13 mouse cellular contexts compared by ENCODE assay signal in the genomic region with DNA sequence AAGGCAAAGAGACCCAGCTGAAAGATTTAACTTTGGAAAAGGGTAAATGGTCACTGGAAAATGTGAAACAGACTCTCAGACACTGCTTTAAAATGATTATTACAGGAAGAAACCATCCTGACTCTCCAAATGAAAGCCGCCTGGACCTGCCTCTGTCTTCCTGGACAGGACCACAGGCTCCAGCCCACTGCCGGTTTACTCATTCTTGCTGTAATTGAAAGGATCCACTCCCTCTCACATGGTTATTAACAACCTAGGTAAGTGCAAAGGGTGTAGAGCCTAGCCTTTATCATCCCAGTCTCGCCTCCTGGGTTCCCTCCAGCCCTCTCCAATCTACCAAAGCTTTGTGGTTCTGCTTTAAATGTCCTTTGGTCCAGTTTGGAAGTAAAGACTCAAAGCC. TPM values are rescaled to one million over a fixed set of nuclear protein-coding genes. Genes with fewer than 3 reads are reported as not detected.
DNase-seq lines count a peak whose midpoint lies in the region; ATAC-seq lines count a peak whose summit lies in the region.
"Had no signal": no experiment of that assay in that cellular context is flagged by ENCODE, and none has a peak within 500 bp of the region (broad histone marks: within the 10 kb centered on the region; RNA-seq: fewer than 3 reads in every experiment).

No protein-coding gene starts in this region.

- H3K9me3 ChIP-seq in kidney, embryonic 15.5 days (replicated peaks): no peaks in the 10 kb centered on the region
- H3K9me3 ChIP-seq in embryonic facial prominence, embryonic 13.5 days: no peaks in the 10 kb centered on the region
- no peaks in the 10 kb centered on the region for H3K9me3 ChIP-seq in intestine, embryonic 15.5 days
- H3K9me3 ChIP-seq: midbrain, embryonic 15.5 days had no signal

- H3K4me3 ChIP-seq in kidney, embryonic 15.5 days (replicated peaks): peak overlapping the region; percentile 73
- H3K4me3 ChIP-seq in embryonic facial prominence, embryonic 13.5 days: no peak overlapping the region
- H3K4me3 ChIP-seq in intestine, embryonic 15.5 days (replicated peaks): peak overlapping the region; percentile 89
- H3K4me3 ChIP-seq in macrophage (ENCODE audit: inconsistent target): peak overlapping the region; percentile 59
- H3K4me3 ChIP-seq: midbrain, embryonic 15.5 days had no signal

- H3K27me3 ChIP-seq in kidney, embryonic 15.5 days: no peaks in the 10 kb centered on the region
- H3K27me3 ChIP-seq in embryonic facial prominence, embryonic 13.5 days: no peaks in the 10 kb centered on the region
- H3K27me3 ChIP-seq in intestine, embryonic 15.5 days (replicated peaks): no peaks in the 10 kb centered on the region

- WGBS in kidney, embryonic 15.5 days: 52% methylated on average over 3 of the region's 3 CpGs
- 47% methylated on average over 3 of the region's 3 CpGs for WGBS in embryonic facial prominence, embryonic 13.5 days
- WGBS in intestine, embryonic 15.5 days: 49% methylated on average over 3 of the region's 3 CpGs
- WGBS in macrophage (ENCODE audit: missing documents): 61% methylated on average over 3 of the region's 3 CpGs

- peak overlapping the region; percentile 84 for H3K4me2 ChIP-seq in kidney, embryonic 15.5 days
- H3K4me2 ChIP-seq in embryonic facial prominence, embryonic 13.5 days: peak overlapping the region; percentile 77
- H3K4me2 ChIP-seq in intestine, embryonic 15.5 days (replicated peaks): peak overlapping the region; percentile 86
- H3K4me2 ChIP-seq: midbrain, embryonic 15.5 days had no signal

- no peak for ATAC-seq in kidney, embryonic 15.5 days (replicated peaks; ENCODE audit: low FRiP score)
- no peak for ATAC-seq in embryonic facial prominence, embryonic 13.5 days (ENCODE audit: insufficient number of reproducible peaks, insufficient read depth, low FRiP score, low TSS enrichment, low read depth)
- ATAC-seq in intestine, embryonic 15.5 days: no peak
- ATAC-seq: midbrain, embryonic 15.5 days had no signal

- H3K9ac ChIP-seq in kidney, embryonic 15.5 days: no peak overlapping the region
- H3K9ac ChIP-seq in embryonic facial prominence, embryonic 13.5 days: no peak overlapping the region
- no peak overlapping the region for H3K9ac ChIP-seq in intestine, embryonic 15.5 days
- H3K9ac ChIP-seq: midbrain, embryonic 15.5 days had no signal

- peak overlapping the region; percentile 4; the same call in 1 of the 2 replicates for H3K27ac ChIP-seq in kidney, embryonic 15.5 days
- H3K27ac ChIP-seq in embryonic facial prominence, embryonic 13.5 days: no peak overlapping the region
- 0 out of 2 replicates have a peak overlapping the region, but pooled peaks have one; percentile 9 for H3K27ac ChIP-seq in intestine, embryonic 15.5 days
- H3K27ac ChIP-seq in macrophage: peak overlapping the region; percentile 88
- H3K27ac ChIP-seq: midbrain, embryonic 15.5 days had no signal

- H3K4me1 ChIP-seq in kidney, embryonic 15.5 days: peaks cover 75% of the 10 kb centered on the region
- peaks cover 59% of the 10 kb centered on the region for H3K4me1 ChIP-seq in embryonic facial prominence, embryonic 13.5 days
- H3K4me1 ChIP-seq in intestine, embryonic 15.5 days (replicated peaks): peaks cover 21% of the 10 kb centered on the region

- peaks cover 96% of the 10 kb centered on the region for H3K79me2 ChIP-seq in macrophage (ENCODE audit: inconsistent target)

- no peak for DNase-seq in kidney, postnatal 36 days
- no peak for DNase-seq in right cerebral cortex, postnatal 14 days
- no peak for DNase-seq in spleen, adult 12 weeks (ENCODE audit: low spot score)
- DNase-seq: adrenal gland, adult 2 months; cerebellum, adult 8-10 months; gastrocnemius, postnatal 25 days; kidney, postnatal 4 days; thymus, postnatal 36 days had no signal

- H3K36me3 ChIP-seq in kidney, embryonic 15.5 days: no peaks in the 10 kb centered on the region
- no peaks in the 10 kb centered on the region for H3K36me3 ChIP-seq in embryonic facial prominence, embryonic 13.5 days
- no peaks in the 10 kb centered on the region for H3K36me3 ChIP-seq in intestine, embryonic 15.5 days
- no peaks in the 10 kb centered on the region; the same call in 1 of the 2 replicates for H3K36me3 ChIP-seq in macrophage (ENCODE audit: inconsistent target)
- H3K36me3 ChIP-seq: midbrain, embryonic 15.5 days had no signal

RNA-seq across cellular contexts. Expression of gene Nfe2l2, which starts 3.2 kb away (rescaled TPM):
- 70.2 and 71.2 TPM in 2 replicates for polyA plus RNA-seq in kidney, embryonic 15.5 days (2015; fragmentation: Nextera tagmentation; extraction: Ambion mirVana)
- polyA plus RNA-seq in embryonic facial prominence, embryonic 13.5 days (2015; fragmentation: Nextera tagmentation; extraction: Ambion mirVana): 39.4 and 41.5 TPM in 2 replicates
- 89.3 and 93.6 TPM in 2 replicates for polyA plus RNA-seq in intestine, embryonic 15.5 days (2015; fragmentation: Nextera tagmentation; extraction: Ambion mirVana)
- 1,000 to 10,000 TPM in 4 of 26 experiments, 100 to 1,000 TPM in 21, 10 to 100 TPM in 1; 93.5 to 1,701 (median 398) TPM for total RNA-seq in macrophage (2018; cell fraction: chromatin; rRNA removed)
- total RNA-seq in macrophage (2018; cell fraction: cytosol; rRNA removed): 100 to 1,000 TPM; 118 to 679 (median 362) TPM
- total RNA-seq in macrophage (2018; cell fraction: nucleus; rRNA removed): 1,000 to 10,000 TPM in 5 of 26 experiments, 100 to 1,000 TPM in 21; 190 to 1,621 (median 565) TPM
- polyA plus RNA-seq in macrophage (2018): 189 to 430 TPM (median 388 TPM) in 3 replicates

RNA-seq across cellular contexts. Expression of gene Hnrnpa3, which starts 42.1 kb away (rescaled TPM):
- 381 and 397 TPM in 2 replicates for polyA plus RNA-seq in kidney, embryonic 15.5 days (2015; fragmentation: Nextera tagmentation; extraction: Ambion mirVana)
- 269 and 343 TPM in 2 replicates for polyA plus RNA-seq in embryonic facial prominence, embryonic 13.5 days (2015; fragmentation: Nextera tagmentation; extraction: Ambion mirVana)
- polyA plus RNA-seq in intestine, embryonic 15.5 days (2015; fragmentation: Nextera tagmentation; extraction: Ambion mirVana): 280 and 299 TPM in 2 replicates
- 100 to 1,000 TPM; 404 to 869 (median 663) TPM for total RNA-seq in macrophage (2018; cell fraction: chromatin; rRNA removed)
- total RNA-seq in macrophage (2018; cell fraction: cytosol; rRNA removed): 100 to 1,000 TPM; 291 to 595 (median 415) TPM
- 100 to 1,000 TPM; 332 to 659 (median 518) TPM for total RNA-seq in macrophage (2018; cell fraction: nucleus; rRNA removed)
- 346 to 1,286 TPM (median 601 TPM) in 3 replicates for polyA plus RNA-seq in macrophage (2018)
